8 mouse cellular contexts compared by ENCODE assay signal in genomic region chr10:117664208-117664925, GRCm38 (mm10). TPM values are rescaled to one million over a fixed set of nuclear protein-coding genes. Genes with fewer than 3 reads are reported as not detected.
DNase-seq lines count a peak whose midpoint lies in the region; ATAC-seq and TF ChIP-seq lines count a peak whose summit lies in the region.

No protein-coding gene starts in this region.

- H3K36me3 ChIP-seq in kidney, embryonic 15.5 days: 0 out of 2 replicates have a peak, but pooled peaks cover 3% of the 10 kb centered on the region
- no peaks in the 10 kb centered on the region for H3K36me3 ChIP-seq in embryonic facial prominence, embryonic 10.5 days (replicated peaks)
- H3K36me3 ChIP-seq in hindbrain, postnatal 0 days (ENCODE audit: insufficient read depth, low read length): no peaks in the 10 kb centered on the region
- no peaks in the 10 kb centered on the region for H3K36me3 ChIP-seq in midbrain, embryonic 13.5 days

- H3K9me3 ChIP-seq in kidney, embryonic 15.5 days (replicated peaks): no peaks in the 10 kb centered on the region
- H3K9me3 ChIP-seq in embryonic facial prominence, embryonic 10.5 days: no peaks in the 10 kb centered on the region
- H3K9me3 ChIP-seq in hindbrain, postnatal 0 days (ENCODE audit: low read length): no peaks in the 10 kb centered on the region
- no peaks in the 10 kb centered on the region for H3K9me3 ChIP-seq in midbrain, embryonic 13.5 days

- 46% methylated on average over 14 of the region's 14 CpGs for WGBS in kidney, embryonic 15.5 days
- WGBS in embryonic facial prominence, embryonic 10.5 days: 57% methylated on average over 14 of the region's 14 CpGs
- 62% methylated on average over 14 of the region's 14 CpGs for WGBS in hindbrain, postnatal 0 days
- WGBS in midbrain, embryonic 13.5 days: 62% methylated on average over 14 of the region's 14 CpGs

- no peak for TF ChIP-seq CTCF in hindbrain, postnatal 0 days (IDR thresholded peaks at IDR 0.05; ENCODE audit: low read depth)

- intact Hi-C loops in left cerebral cortex, postnatal 36 days (cut with DNase I): no loop called here

- peak overlapping the region; percentile 50 for H3K4me2 ChIP-seq in kidney, embryonic 15.5 days
- 0 out of 2 replicates have a peak overlapping the region, but pooled peaks have one; percentile 25 for H3K4me2 ChIP-seq in hindbrain, postnatal 0 days (ENCODE audit: low read depth, low read length)
- 0 out of 2 replicates have a peak overlapping the region, but pooled peaks have one; percentile 17 for H3K4me2 ChIP-seq in midbrain, embryonic 13.5 days (replicated peaks)

- no peak for DNase-seq in kidney, adult 8-10 months
- no peak for DNase-seq in embryonic facial prominence, embryonic 10.5 days (ENCODE audit: low spot score)
- DNase-seq in hindbrain, postnatal 0 days (ENCODE audit: low spot score): no peak
- DNase-seq in left cerebral cortex, postnatal 36 days (ENCODE audit: low spot score in 2 of 2): no peak

- peak overlapping the region; percentile 21; the same call in 1 of the 2 replicates for H3K4me3 ChIP-seq in kidney, embryonic 15.5 days (replicated peaks)
- peak overlapping the region; percentile 39 for H3K4me3 ChIP-seq in embryonic facial prominence, embryonic 10.5 days
- no peak overlapping the region for H3K4me3 ChIP-seq in hindbrain, postnatal 0 days (ENCODE audit: low read length)
- no peak overlapping the region for H3K4me3 ChIP-seq in midbrain, embryonic 13.5 days (replicated peaks)

- no peak for ATAC-seq in kidney, embryonic 15.5 days (replicated peaks; ENCODE audit: low FRiP score)
- ATAC-seq in hindbrain, postnatal 0 days: no peak
- ATAC-seq in midbrain, embryonic 13.5 days: no peak
- no peak for ATAC-seq in megakaryocyte, adult 5-6 weeks (ENCODE audit: poor library complexity, severe bottlenecking)
- ATAC-seq in cerebellum, adult (ENCODE audit: insufficient number of reproducible peaks, low FRiP score, low TSS enrichment): no peak

- H3K27ac ChIP-seq in kidney, embryonic 15.5 days: peak overlapping the region; percentile 87
- H3K27ac ChIP-seq in embryonic facial prominence, embryonic 10.5 days (replicated peaks): peak overlapping the region; percentile 63; the same call in 1 of the 2 replicates
- H3K27ac ChIP-seq in hindbrain, postnatal 0 days: no peak overlapping the region
- H3K27ac ChIP-seq in midbrain, embryonic 13.5 days: no peak overlapping the region

- peaks cover 25% of the 10 kb centered on the region for H3K4me1 ChIP-seq in kidney, embryonic 15.5 days
- peaks cover 28% of the 10 kb centered on the region for H3K4me1 ChIP-seq in embryonic facial prominence, embryonic 10.5 days
- no peaks in the 10 kb centered on the region for H3K4me1 ChIP-seq in hindbrain, postnatal 0 days (ENCODE audit: insufficient read depth, low read length)
- no peaks in the 10 kb centered on the region for H3K4me1 ChIP-seq in midbrain, embryonic 13.5 days (replicated peaks)

- H3K27me3 ChIP-seq in kidney, embryonic 15.5 days: no peaks in the 10 kb centered on the region
- no peaks in the 10 kb centered on the region for H3K27me3 ChIP-seq in embryonic facial prominence, embryonic 10.5 days (replicated peaks; ENCODE audit: low read depth, poor library complexity, severe bottlenecking)
- H3K27me3 ChIP-seq in hindbrain, postnatal 0 days (ENCODE audit: insufficient read depth, low read length): no peaks in the 10 kb centered on the region
- H3K27me3 ChIP-seq in midbrain, embryonic 13.5 days: peaks cover 3% of the 10 kb centered on the region; the same call in 1 of the 2 replicates

- H3K9ac ChIP-seq in kidney, embryonic 15.5 days: no peak overlapping the region
- H3K9ac ChIP-seq in hindbrain, postnatal 0 days (replicated peaks; ENCODE audit: low read length): no peak overlapping the region
- H3K9ac ChIP-seq in midbrain, embryonic 13.5 days (replicated peaks): no peak overlapping the region

RNA-seq across cellular contexts. Expression of gene Cpm, which starts 35.1 kb away (rescaled TPM):
- 31.3 and 31.5 TPM in 2 replicates for polyA plus RNA-seq in kidney, embryonic 15.5 days (2015; fragmentation: Nextera tagmentation; extraction: Ambion mirVana)
- 8.3 and 11.6 TPM in 2 replicates for polyA plus RNA-seq in embryonic facial prominence, embryonic 10.5 days (2016; fragmentation: Nextera tagmentation; extraction: Ambion mirVana)
- total RNA-seq in hindbrain, postnatal 0 days (2014; rRNA removed): 0.75 and 2.4 TPM in 2 replicates
- polyA plus RNA-seq in hindbrain, postnatal 0 days (2015; fragmentation: Nextera tagmentation; extraction: Ambion mirVana): 2.3 and 3.1 TPM in 2 replicates
- polyA plus RNA-seq in midbrain, embryonic 13.5 days (2015; fragmentation: Nextera tagmentation; extraction: Ambion mirVana): 3.3 and 5.7 TPM in 2 replicates
- 0.38 TPM in 1 of 2 replicates, not detected in the other for total RNA-seq in megakaryocyte, adult 5-6 weeks (2015)
- not detected in 2 replicates for total RNA-seq in megakaryocyte, adult 5-6 weeks (2017)
- 1 to 10 TPM; 7.5 to 8.1 TPM for total RNA-seq in left cerebral cortex, postnatal 36 days (2021)

RNA-seq across cellular contexts. Expression of gene Mdm2, which starts 46.2 kb away (rescaled TPM):
- 47.4 and 49.7 TPM in 2 replicates for polyA plus RNA-seq in kidney, embryonic 15.5 days (2015; fragmentation: Nextera tagmentation; extraction: Ambion mirVana)
- 58.9 and 64.4 TPM in 2 replicates for polyA plus RNA-seq in embryonic facial prominence, embryonic 10.5 days (2016; fragmentation: Nextera tagmentation; extraction: Ambion mirVana)
- total RNA-seq in hindbrain, postnatal 0 days (2014; rRNA removed): 28.9 and 47.8 TPM in 2 replicates
- 24.6 and 26.7 TPM in 2 replicates for polyA plus RNA-seq in hindbrain, postnatal 0 days (2015; fragmentation: Nextera tagmentation; extraction: Ambion mirVana)
- polyA plus RNA-seq in midbrain, embryonic 13.5 days (2015; fragmentation: Nextera tagmentation; extraction: Ambion mirVana): 65.5 and 67.5 TPM in 2 replicates
- 86.3 and 89.1 TPM in 2 replicates for total RNA-seq in megakaryocyte, adult 5-6 weeks (2015)
- total RNA-seq in megakaryocyte, adult 5-6 weeks (2017): 80.3 and 117 TPM in 2 replicates
- total RNA-seq in left cerebral cortex, postnatal 36 days (2021): 10 to 100 TPM; 47.0 to 66.1 TPM

Comparison
In these comparisons a context has a peak if more than half of its experiments do, and no peak if none do; other contexts are left out.
1. H3K27ac ChIP-seq: peak in kidney, embryonic 15.5 days (single experiment) and embryonic facial prominence, embryonic 10.5 days (single experiment); none in hindbrain, postnatal 0 days (single experiment) and midbrain, embryonic 13.5 days (single experiment).
2. H3K4me3 ChIP-seq: peak in kidney, embryonic 15.5 days (single experiment) and embryonic facial prominence, embryonic 10.5 days (single experiment); none in hindbrain, postnatal 0 days (single experiment) and midbrain, embryonic 13.5 days (single experiment).
3. Peak in every context shown above with its lines, with median percentiles within 50 percentile points of each other: H3K4me2 ChIP-seq.